Mouse (Mus musculus) embryonic facial prominence, embryonic 13.5 days (tissue): Measurements from ENCODE around the gene Eng. TPM values are rescaled to one million over a fixed set of nuclear protein-coding genes. Genes with fewer than 3 reads are reported as not detected.
A peak's percentile ranks its signal among the peaks of the same experiment; 100 is the strongest.

Experiments
- ATAC-seq: fragments of 200-750 bp; cut with Nextera tagmentation; 2 replicates; pipeline ENCODE4 v1.8.0; 2017; ENCODE audit warnings: low read depth; ENCODE audit not compliant: insufficient number of reproducible peaks, insufficient read depth, low FRiP score, low TSS enrichment
- H3K27ac ChIP-seq: fragments of 300-500 bp; sonication (generic); 2 replicates; pipeline ENCODE4 v1.5.1; 2015; ENCODE audit warnings: moderate library complexity, mild to moderate bottlenecking, inconsistent platforms
- H3K27me3 ChIP-seq: fragments of 300-500 bp; sonication (generic); 2 replicates; pipeline ENCODE4 v1.6.1; 2015; ENCODE audit warnings: mild to moderate bottlenecking, inconsistent platforms
- H3K36me3 ChIP-seq: fragments of 300-500 bp; sonication (generic); 2 replicates; pipeline ENCODE4 v1.6.1; 2015; ENCODE audit warnings: mild to moderate bottlenecking, inconsistent platforms
- H3K4me1 ChIP-seq: fragments of 300-500 bp; sonication (generic); 2 replicates; pipeline ENCODE4 v1.6.1; 2015; ENCODE audit warnings: inconsistent platforms
- H3K4me2 ChIP-seq: fragments of 300-500 bp; sonication (generic); 2 replicates; pipeline ENCODE4 v1.6.1; 2015; ENCODE audit warnings: moderate library complexity, mild to moderate bottlenecking, inconsistent platforms
- H3K4me3 ChIP-seq: fragments of 300-500 bp; sonication (generic); 2 replicates; pipeline ENCODE4 v1.5.1; 2015; ENCODE audit warnings: mild to moderate bottlenecking, inconsistent platforms
- H3K9ac ChIP-seq: fragments of 300-500 bp; sonication (generic); 2 replicates; pipeline ENCODE4 v1.6.1; 2015; ENCODE audit warnings: mild to moderate bottlenecking, inconsistent platforms
- H3K9me3 ChIP-seq: fragments of 300-500 bp; sonication (generic); 2 replicates; pipeline ENCODE4 v1.6.1; 2016; ENCODE audit warnings: inconsistent platforms
- WGBS: fragments of 180-500 bp; shearing (Covaris S2); methylation state at CpG from one replicate; pipeline ENCODE4 v1.1.7; 2015; ENCODE audit warnings: mixed read lengths; 5-methylcytosine and 5-hydroxymethylcytosine counted together
- polyA plus RNA-seq: library from polyadenylated mRNA; unstranded; fragments of >200 nt; fragmentation: Nextera tagmentation; extraction: Ambion mirVana; gene quantifications from 2 replicates; pipeline ENCODE4 v1.2.1, GENCODE M21; 2015

Gene Eng
- 49.1 and 50.2 TPM in 2 replicates for polyA plus RNA-seq

DNA sequence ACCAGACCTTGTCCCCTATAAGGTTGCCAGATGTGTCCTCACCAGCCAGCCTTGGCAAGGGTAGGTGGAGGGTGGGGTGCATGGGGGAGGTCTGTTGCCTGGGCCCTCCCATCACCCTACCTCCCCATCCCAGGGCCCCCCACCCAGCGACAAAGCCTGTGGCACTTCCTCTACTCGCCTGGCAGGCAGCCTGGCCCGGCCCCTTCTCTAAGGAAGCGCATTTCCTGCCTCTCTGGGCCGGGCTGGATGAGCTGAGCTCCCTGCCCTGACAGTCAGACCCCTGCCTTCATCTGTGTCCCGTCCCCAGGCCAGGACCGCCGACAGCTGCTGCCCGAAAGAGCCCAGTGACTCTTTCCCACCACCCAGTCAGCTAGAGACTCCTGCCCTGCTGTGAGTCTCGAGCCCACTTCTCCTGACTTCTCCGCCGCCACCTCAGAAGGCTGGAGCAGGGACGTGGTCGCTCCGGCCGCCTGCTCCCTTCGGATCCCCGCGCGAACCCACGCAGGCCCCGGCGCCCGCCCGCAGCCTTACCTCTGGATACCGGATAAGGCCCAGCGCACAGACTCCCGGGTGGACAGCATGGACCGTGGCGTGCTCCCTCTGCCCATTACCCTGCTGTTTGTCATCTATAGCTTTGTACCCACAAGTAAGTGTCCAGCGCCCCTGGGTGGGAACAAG is at the start of gene Eng:
Gene Eng (plus strand): TSS at position 217 of the 678 bp plus-strand sequence.
- H3K4me3 ChIP-seq = peak within 1 kb of the TSS; percentile 42
- no peaks in the 10 kb centered on the region for H3K9me3 ChIP-seq
- ATAC-seq = no peak
- H3K27me3 ChIP-seq = no peaks in the 10 kb centered on the region
- 51% methylated on average over 31 of the region's 31 CpGs for WGBS
- H3K36me3 ChIP-seq = no peaks in the 10 kb centered on the region
- peak within 1 kb of the TSS; percentile 76 for H3K9ac ChIP-seq
- H3K27ac ChIP-seq = peak within 1 kb of the TSS; percentile 73
- peaks cover 28% of the 10 kb centered on the region for H3K4me1 ChIP-seq
- H3K4me2 ChIP-seq = peak within 1 kb of the TSS; percentile 57

GRCm38 (mm10) chr2:32596725-32597124 is 49.7 kb upstream of the Eng start:
- no peaks in the 10 kb centered on the region for H3K9me3 ChIP-seq
- H3K27ac ChIP-seq = no peak overlapping the region
- H3K4me2 ChIP-seq = no peak overlapping the region
- H3K4me1 ChIP-seq = peaks cover 10% of the 10 kb centered on the region
- ATAC-seq = no peak
- no peak overlapping the region for H3K9ac ChIP-seq
- WGBS = 93% methylated on average over 13 of the region's 13 CpGs
- H3K4me3 ChIP-seq = no peak overlapping the region
- H3K27me3 ChIP-seq = no peaks in the 10 kb centered on the region
- peaks cover 46% of the 10 kb centered on the region for H3K36me3 ChIP-seq

GRCm38 (mm10) chr2:32597248-32597647 is 49.1 kb upstream of the Eng start:
- no peak overlapping the region for H3K4me2 ChIP-seq
- no peaks in the 10 kb centered on the region for H3K27me3 ChIP-seq
- H3K36me3 ChIP-seq = peaks cover 46% of the 10 kb centered on the region
- H3K27ac ChIP-seq = no peak overlapping the region
- no peaks in the 10 kb centered on the region for H3K9me3 ChIP-seq
- H3K9ac ChIP-seq = 0 out of 2 replicates have a peak overlapping the region, but pooled peaks have one; percentile 11
- ATAC-seq = no peak
- peaks cover 15% of the 10 kb centered on the region for H3K4me1 ChIP-seq
- 90% methylated on average over 5 of the region's 5 CpGs for WGBS
- no peak overlapping the region for H3K4me3 ChIP-seq

DNA sequence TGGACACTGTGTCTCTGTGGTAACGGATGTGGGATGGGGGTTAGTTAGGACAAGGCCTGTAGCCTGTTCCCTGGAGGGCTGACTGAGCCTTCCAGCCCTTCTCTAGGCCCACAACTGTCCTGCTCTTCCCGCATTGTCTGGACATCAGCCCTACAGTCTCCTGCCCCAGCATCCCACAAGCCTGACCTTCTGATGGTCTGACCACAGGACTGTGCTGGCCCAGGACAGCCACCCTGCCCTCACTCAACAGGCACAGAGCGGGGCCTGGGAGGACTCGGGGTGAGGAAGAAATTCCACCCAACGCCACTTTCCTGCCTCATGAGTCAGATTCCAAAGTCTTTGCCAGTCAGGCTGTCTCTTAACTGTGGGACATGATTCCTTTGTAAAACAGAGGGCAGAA is 48.7 kb upstream of the Eng start:
- Histone ChIP-seq H3K36me3 (peaks cover 46% of the 10 kb centered on the region), H3K9me3 (no peaks in the 10 kb centered on the region), H3K27ac (no peak overlapping the region), H3K4me1 (peaks cover 19% of the 10 kb centered on the region), H3K4me2 (no peak overlapping the region), H3K4me3 (no peak overlapping the region), H3K27me3 (no peaks in the 10 kb centered on the region), H3K9ac (no peak overlapping the region)
- WGBS = 86% methylated on average over 5 of the region's 5 CpGs
- no peak for ATAC-seq

- Histone ChIP-seq H3K9ac (no peak overlapping the region), H3K9me3 (no peaks in the 10 kb centered on the region), H3K36me3 (peaks cover 43% of the 10 kb centered on the region), H3K4me1 (peaks cover 19% of the 10 kb centered on the region), H3K27me3 (no peaks in the 10 kb centered on the region), H3K27ac (no peak overlapping the region), H3K4me3 (no peak overlapping the region), H3K4me2 (no peak overlapping the region)
- no peak for ATAC-seq
- 89% methylated on average over 8 of the region's 8 CpGs for WGBS
Measured at GRCm38 (mm10) chr2:32598506-32598905, 47.9 kb upstream of the Eng start.

DNA sequence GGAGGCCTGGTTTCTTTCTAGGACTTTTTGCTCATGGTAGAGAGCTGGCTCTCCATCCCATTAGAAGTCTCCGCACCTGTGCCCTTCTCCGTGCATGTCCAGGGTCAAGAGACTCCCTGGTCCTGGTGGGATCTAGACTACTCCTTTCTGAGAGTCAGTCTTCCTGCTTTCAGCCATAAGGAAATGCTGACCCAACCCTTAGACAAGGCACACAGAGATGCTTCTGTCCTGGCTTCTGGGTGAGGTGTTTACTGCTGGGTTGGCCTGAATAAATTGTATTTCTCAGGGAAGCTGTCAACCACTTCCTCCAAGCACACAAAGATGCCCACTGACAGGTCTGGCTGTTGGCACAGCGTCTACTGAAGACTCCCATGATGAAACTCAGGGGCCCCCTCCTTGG is 47.0 kb upstream of the Eng start, which contains the start of gene St6galnac6:
Gene St6galnac6 (plus strand): TSS at position 301 of the 400 bp plus-strand sequence.
- ATAC-seq = no peak
- no peak within 1 kb of the TSS for H3K4me2 ChIP-seq
- peaks cover 19% of the 10 kb centered on the region for H3K4me1 ChIP-seq
- no peak within 1 kb of the TSS for H3K4me3 ChIP-seq
- no peaks in the 10 kb centered on the region for H3K27me3 ChIP-seq
- WGBS = 99% methylated on average over 3 of the region's 3 CpGs
- H3K9ac ChIP-seq = no peak within 1 kb of the TSS
- no peak within 1 kb of the TSS for H3K27ac ChIP-seq
- H3K36me3 ChIP-seq = peaks cover 34% of the 10 kb centered on the region
- no peaks in the 10 kb centered on the region for H3K9me3 ChIP-seq

GRCm38 (mm10) chr2:32601417-32602065 is 44.9 kb upstream of the Eng start:
- 24% methylated on average over 8 of the region's 8 CpGs for WGBS
- no peak overlapping the region for H3K4me3 ChIP-seq
- no peak overlapping the region for H3K9ac ChIP-seq
- no peaks in the 10 kb centered on the region for H3K9me3 ChIP-seq
- H3K4me1 ChIP-seq = peaks cover 22% of the 10 kb centered on the region
- peaks cover 17% of the 10 kb centered on the region for H3K36me3 ChIP-seq
- H3K27me3 ChIP-seq = no peaks in the 10 kb centered on the region
- H3K27ac ChIP-seq = peak overlapping the region; percentile 82
- H3K4me2 ChIP-seq = peak overlapping the region; percentile 56
- ATAC-seq = no peak; the same call in 1 of the 2 replicates

GRCm38 (mm10) chr2:32602600-32603054 is 43.8 kb upstream of the Eng start:
- peak overlapping the region; percentile 30 for H3K4me3 ChIP-seq
- peak overlapping the region; percentile 82 for H3K27ac ChIP-seq
- WGBS = under 1% methylated on average over 11 of the region's 11 CpGs
- peaks cover 27% of the 10 kb centered on the region for H3K4me1 ChIP-seq
- H3K4me2 ChIP-seq = peak overlapping the region; percentile 56
- H3K9ac ChIP-seq = peak overlapping the region; percentile 63
- ATAC-seq = no peak
- no peaks in the 10 kb centered on the region for H3K27me3 ChIP-seq
- no peaks in the 10 kb centered on the region for H3K9me3 ChIP-seq
- H3K36me3 ChIP-seq = peaks cover 6% of the 10 kb centered on the region

- H3K4me1 ChIP-seq = peaks cover 45% of the 10 kb centered on the region
- no peaks in the 10 kb centered on the region for H3K9me3 ChIP-seq
- ATAC-seq = no peak
- no peak overlapping the region for H3K4me3 ChIP-seq
- WGBS = 48% methylated on average over 10 of the region's 10 CpGs
- H3K27ac ChIP-seq = no peak overlapping the region
- no peak overlapping the region for H3K9ac ChIP-seq
- no peaks in the 10 kb centered on the region for H3K27me3 ChIP-seq
- H3K36me3 ChIP-seq = no peaks in the 10 kb centered on the region
- no peak overlapping the region for H3K4me2 ChIP-seq
Measured at GRCm38 (mm10) chr2:32604631-32605030, 41.8 kb upstream of the Eng start.

DNA sequence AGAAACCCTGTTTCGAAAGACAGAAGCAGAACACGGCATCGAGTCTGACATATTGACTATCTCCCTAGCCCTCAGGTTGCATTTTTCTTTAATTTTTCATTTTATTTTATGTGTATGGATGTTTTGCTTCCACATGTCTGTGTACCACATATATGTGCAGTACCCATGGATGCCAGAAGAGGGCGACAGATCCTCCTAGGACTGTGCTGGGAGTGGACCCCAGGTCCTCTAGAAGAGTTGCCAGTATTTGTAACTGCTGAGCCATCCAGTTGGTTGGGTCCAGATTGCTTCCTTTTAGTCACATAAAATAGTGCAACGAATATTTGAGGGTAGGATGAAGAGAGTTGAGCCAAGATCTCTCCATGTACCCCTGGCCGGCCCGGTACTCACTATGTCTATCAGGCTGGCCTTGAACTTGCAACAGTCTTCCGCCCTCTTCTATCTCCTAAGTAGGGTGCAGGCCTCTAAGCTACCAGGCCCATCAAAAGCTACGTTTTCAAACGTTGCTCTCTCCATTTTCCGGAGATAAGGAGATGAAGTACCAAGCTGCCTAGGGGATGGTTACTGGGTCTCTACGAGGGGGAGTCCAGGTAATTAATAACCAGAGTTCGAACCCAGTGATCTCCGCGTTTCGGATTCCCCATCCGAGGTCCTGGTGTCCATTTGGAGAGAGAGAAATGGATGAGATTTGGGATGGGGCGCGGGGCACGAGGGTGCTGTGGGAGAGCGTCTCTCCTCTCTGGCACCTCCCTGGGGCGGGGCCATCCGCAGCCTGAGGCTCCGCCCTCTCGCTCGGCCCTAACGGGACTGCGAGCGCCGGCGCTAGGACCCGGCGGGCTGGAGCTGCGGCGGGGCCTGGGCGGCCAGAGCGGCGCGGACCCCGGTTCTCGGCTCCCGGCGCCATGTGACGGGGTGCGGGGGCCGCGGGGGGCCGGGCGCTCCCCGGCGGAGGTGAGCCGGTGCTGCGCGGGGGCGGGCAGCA is 39.9 kb upstream of the Eng start:
- peak overlapping the region; percentile 74 for H3K4me3 ChIP-seq
- no peaks in the 10 kb centered on the region for H3K9me3 ChIP-seq
- H3K27ac ChIP-seq = peak overlapping the region; percentile 80
- peak overlapping the region; percentile 85 for H3K4me2 ChIP-seq
- H3K36me3 ChIP-seq = no peaks in the 10 kb centered on the region
- peak; percentile 66 for ATAC-seq
- no peaks in the 10 kb centered on the region for H3K27me3 ChIP-seq
- whole genome bisulfite sequencing = 12% methylated on average over 50 of the region's 55 CpGs
- H3K4me1 ChIP-seq = peaks cover 56% of the 10 kb centered on the region
- peak overlapping the region; percentile 85 for H3K9ac ChIP-seq
